Comparison of ENCODE assay signal across 20 mouse cellular contexts in genomic region chr19:56287580-56288367, GRCm38 (mm10). TPM values are rescaled to one million over a fixed set of nuclear protein-coding genes. Genes with fewer than 3 reads are reported as not detected.
DNase-seq lines count a peak whose midpoint lies in the region; ATAC-seq and TF ChIP-seq lines count a peak whose summit lies in the region.
"Had no signal": no experiment of that assay in that cellular context is flagged by ENCODE, and none has a peak within 500 bp of the region (broad histone marks: within the 10 kb centered on the region; RNA-seq: fewer than 3 reads in every experiment).

No protein-coding gene starts in this region.

- 71% methylated on average over 15 of the region's 15 CpGs for WGBS in kidney, postnatal 0 days
- WGBS in liver, embryonic 15.5 days (ENCODE audit: insufficient replicate concordance): 51% methylated on average over 15 of the region's 15 CpGs
- WGBS in embryonic facial prominence, embryonic 10.5 days: 86% methylated on average over 15 of the region's 15 CpGs

- no peaks in the 10 kb centered on the region for H3K27me3 ChIP-seq in kidney, postnatal 0 days (ENCODE audit: insufficient read depth, low read length)
- no peaks in the 10 kb centered on the region for H3K27me3 ChIP-seq in liver, embryonic 15.5 days
- H3K27me3 ChIP-seq in embryonic facial prominence, embryonic 10.5 days (replicated peaks; ENCODE audit: low read depth, poor library complexity, severe bottlenecking): 0 out of 2 replicates have a peak, but pooled peaks cover 4% of the 10 kb centered on the region
- H3K27me3 ChIP-seq: heart, embryonic 12.5 days; limb, embryonic 15.5 days; midbrain, embryonic 12.5 days had no signal

- 0 out of 2 replicates have a peak overlapping the region, but pooled peaks have one; percentile 8 for H3K9ac ChIP-seq in kidney, postnatal 0 days (ENCODE audit: low read depth, low read length)
- no peak overlapping the region for H3K9ac ChIP-seq in liver, embryonic 15.5 days
- H3K9ac ChIP-seq: heart, embryonic 12.5 days; limb, embryonic 15.5 days; midbrain, embryonic 12.5 days had no signal

- H3K36me3 ChIP-seq in kidney, postnatal 0 days (ENCODE audit: insufficient read depth, low read length): no peaks in the 10 kb centered on the region
- no peaks in the 10 kb centered on the region for H3K36me3 ChIP-seq in liver, embryonic 15.5 days (replicated peaks)
- H3K36me3 ChIP-seq in embryonic facial prominence, embryonic 10.5 days (replicated peaks): no peaks in the 10 kb centered on the region
- H3K36me3 ChIP-seq: forebrain, embryonic 10.5 days; heart, embryonic 12.5 days; limb, embryonic 15.5 days; midbrain, embryonic 12.5 days had no signal

- H3K4me2 ChIP-seq in kidney, postnatal 0 days (ENCODE audit: low read length): peak overlapping the region; percentile 34
- H3K4me2 ChIP-seq in liver, embryonic 15.5 days: peak overlapping the region; percentile 46
- H3K4me2 ChIP-seq: heart, embryonic 12.5 days; limb, embryonic 15.5 days; midbrain, embryonic 12.5 days had no signal

- intact Hi-C loops in heart, postnatal 25 days (cut with DNase I): no loop called here

- peak overlapping the region; percentile 62; the same call in 1 of the 2 replicates for H3K27ac ChIP-seq in kidney, postnatal 0 days
- H3K27ac ChIP-seq in liver, embryonic 15.5 days (replicated peaks): peak overlapping the region; percentile 49
- no peak overlapping the region for H3K27ac ChIP-seq in embryonic facial prominence, embryonic 10.5 days (replicated peaks)
- H3K27ac ChIP-seq in layer of hippocampus, adult 2 months: no peak overlapping the region
- H3K27ac ChIP-seq: forebrain, embryonic 10.5 days; hindbrain, postnatal 0 days; limb, embryonic 15.5 days; midbrain, embryonic 12.5 days had no signal

- TF ChIP-seq CTCF in kidney, postnatal 0 days (IDR thresholded peaks at IDR 0.05; ENCODE audit: low read depth): no peak
- no peak for TF ChIP-seq CTCF in layer of hippocampus, adult 2 months (conservative IDR thresholded peaks at IDR 0.05)

- peak; percentile 42 for DNase-seq in 3134 (ENCODE audit: extremely low read depth, insufficient read length, low spot score)
- peak; percentile 69 for DNase-seq in NIH3T3 (ENCODE audit: low read depth)
- no peak for DNase-seq in kidney, postnatal 0 days (ENCODE audit: low spot score)
- DNase-seq in embryonic facial prominence, embryonic 10.5 days (ENCODE audit: low spot score): no peak
- no peak for DNase-seq in heart, postnatal 25 days (ENCODE audit: low spot score)
- DNase-seq in retina, embryonic 14.5 days (ENCODE audit: low spot score): no peak
- no peak for DNase-seq in layer of hippocampus, adult 2 months (ENCODE audit: low spot score in 2 of 2)
- DNase-seq: cerebellum, postnatal 25 days; heart, postnatal 4 days; layer of hippocampus, adult 9-11 months; lung, postnatal 4 days had no signal

- H3K9me3 ChIP-seq in kidney, postnatal 0 days (replicated peaks; ENCODE audit: low read length): no peaks in the 10 kb centered on the region
- no peaks in the 10 kb centered on the region for H3K9me3 ChIP-seq in liver, embryonic 15.5 days (replicated peaks)
- H3K9me3 ChIP-seq in embryonic facial prominence, embryonic 10.5 days: no peaks in the 10 kb centered on the region
- H3K9me3 ChIP-seq: forebrain, embryonic 10.5 days; heart, embryonic 12.5 days; limb, embryonic 15.5 days; midbrain, embryonic 12.5 days had no signal

- ATAC-seq in kidney, postnatal 0 days (replicated peaks; ENCODE audit: low FRiP score, low read depth): no peak
- ATAC-seq in liver, embryonic 15.5 days (ENCODE audit: insufficient read depth): peak; percentile 14; the same call in 1 of the 2 replicates
- ATAC-seq: hindbrain, postnatal 0 days had no signal

- H3K4me1 ChIP-seq in kidney, postnatal 0 days (replicated peaks; ENCODE audit: insufficient read depth, low read length): peaks cover 7% of the 10 kb centered on the region; the same call in 1 of the 2 replicates
- H3K4me1 ChIP-seq in liver, embryonic 15.5 days (replicated peaks): peaks cover 8% of the 10 kb centered on the region
- peaks cover 13% of the 10 kb centered on the region for H3K4me1 ChIP-seq in embryonic facial prominence, embryonic 10.5 days
- H3K4me1 ChIP-seq: heart, embryonic 12.5 days; midbrain, embryonic 12.5 days had no signal

- H3K4me3 ChIP-seq in kidney, postnatal 0 days (replicated peaks; ENCODE audit: low read depth, low read length): no peak overlapping the region
- H3K4me3 ChIP-seq in liver, embryonic 15.5 days (replicated peaks): peak overlapping the region; percentile 37
- H3K4me3 ChIP-seq in embryonic facial prominence, embryonic 10.5 days: no peak overlapping the region
- no peak overlapping the region for H3K4me3 ChIP-seq in layer of hippocampus, adult 2 months
- H3K4me3 ChIP-seq: forebrain, embryonic 10.5 days; heart, embryonic 12.5 days; limb, embryonic 15.5 days; midbrain, embryonic 12.5 days had no signal

RNA-seq across cellular contexts. Expression of gene Habp2, which starts 0.8 kb away (rescaled TPM):
- polyA plus RNA-seq in kidney, postnatal 0 days (2015; fragmentation: Nextera tagmentation; extraction: Ambion mirVana): 50.5 and 57.9 TPM in 2 replicates
- polyA plus RNA-seq in liver, embryonic 15.5 days (2015; fragmentation: Nextera tagmentation; extraction: Ambion mirVana): 61.8 and 70.8 TPM in 2 replicates
- not detected in 2 replicates for polyA plus RNA-seq in embryonic facial prominence, embryonic 10.5 days (2016; fragmentation: Nextera tagmentation; extraction: Ambion mirVana)
- total RNA-seq in heart, postnatal 25 days (2021): not detected
- not detected for total RNA-seq in layer of hippocampus, adult 2 months (2021)
- total RNA-seq: heart, postnatal 4 days; hindbrain, postnatal 0 days; left cerebral cortex, postnatal 10 days; neutrophil, adult 5-6 weeks had no signal
- polyA plus RNA-seq: embryonic facial prominence, embryonic 11.5 days; forebrain, embryonic 10.5 days; hindbrain, postnatal 0 days; midbrain, embryonic 12.5 days had no signal

Comparison
In these comparisons a context has a peak if more than half of its experiments do, and no peak if none do; other contexts are left out.
1. DNase-seq: peak in 3134 (single experiment) and NIH3T3 (single experiment); none in kidney, postnatal 0 days (single experiment), embryonic facial prominence, embryonic 10.5 days (single experiment), heart, postnatal 25 days (single experiment), retina, embryonic 14.5 days (single experiment) and layer of hippocampus, adult 2 months (0 of 2).
2. H3K27ac ChIP-seq: peak in kidney, postnatal 0 days (single experiment) and liver, embryonic 15.5 days (single experiment); none in embryonic facial prominence, embryonic 10.5 days (single experiment) and layer of hippocampus, adult 2 months (single experiment).
3. RNA of gene Habp2, which starts 0.8 kb away (polyA plus RNA-seq): 61.8 to 70.8 TPM in liver, embryonic 15.5 days and 50.5 to 57.9 TPM in kidney, postnatal 0 days; not detected in embryonic facial prominence, embryonic 10.5 days; every median in the first group is over 10 times any median in the second.